Comparison of ENCODE assay signal across 9 mouse cellular contexts in the genomic region with DNA sequence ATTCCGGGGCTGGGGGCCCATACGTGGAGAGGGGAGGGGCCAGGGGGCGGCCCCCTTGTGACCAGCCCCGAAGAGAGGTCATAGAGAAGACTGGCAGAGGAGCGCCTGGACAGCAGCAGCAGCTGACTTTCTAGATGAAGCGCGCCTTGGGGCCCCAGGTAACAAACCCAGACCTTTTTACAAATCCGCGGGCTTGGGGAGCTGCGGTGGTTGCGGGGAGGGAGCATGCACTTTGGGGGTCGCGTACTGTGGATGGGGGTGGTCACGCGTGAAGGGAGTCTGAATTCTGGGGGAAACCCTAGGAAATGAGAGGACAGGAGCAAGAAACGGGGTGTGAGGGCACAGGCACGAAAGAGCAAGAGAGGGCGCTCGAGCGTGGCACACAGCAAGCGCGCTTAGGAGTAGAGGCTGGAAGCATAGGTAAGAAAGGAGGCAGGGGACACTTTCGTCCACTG. TPM values are rescaled to one million over a fixed set of nuclear protein-coding genes. Genes with fewer than 3 reads are reported as not detected.
DNase-seq lines count a peak whose midpoint lies in the region; ATAC-seq and TF ChIP-seq lines count a peak whose summit lies in the region.
"Had no signal": no experiment of that assay in that cellular context is flagged by ENCODE, and none has a peak within 500 bp of the region (broad histone marks: within the 10 kb centered on the region; RNA-seq: fewer than 3 reads in every experiment).

A gene (plus strand): TSS at position 83 of the 455 bp plus-strand sequence.

- peak; percentile 83 for ATAC-seq in limb, embryonic 13.5 days (ENCODE audit: low FRiP score, low read depth)
- peak; percentile 77 for ATAC-seq in midbrain, embryonic 14.5 days (ENCODE audit: low FRiP score, low TSS enrichment)
- ATAC-seq in stomach, embryonic 14.5 days (ENCODE audit: insufficient number of reproducible peaks, insufficient read depth, low FRiP score, low read depth) = peak; percentile 70; the same call in 1 of the 2 replicates

- H3K9me3 ChIP-seq in limb, embryonic 13.5 days = no peaks in the 10 kb centered on the region
- no peaks in the 10 kb centered on the region for H3K9me3 ChIP-seq in midbrain, embryonic 14.5 days (ENCODE audit: control insufficient read depth, low read length)
- no peaks in the 10 kb centered on the region for H3K9me3 ChIP-seq in stomach, embryonic 14.5 days (ENCODE audit: control insufficient read depth, low read depth, low read length)

- TF ChIP-seq EP300 in heart, adult 2 months (IDR thresholded peaks at IDR 0.05; ENCODE audit: insufficient read depth, low read depth, low read length) = no peak

- peak; percentile 42 for TF ChIP-seq CTCF in heart, adult 2 months (IDR thresholded peaks at IDR 0.05)
- peak; percentile 36; the same call in 1 of the 2 replicates for TF ChIP-seq CTCF in kidney, adult 2 months (conservative IDR thresholded peaks at IDR 0.05; ENCODE audit: insufficient read depth, insufficient read length, low read depth, low read length)

- peak within 1 kb of the TSS; percentile 68 for H3K9ac ChIP-seq in heart, adult 2 months (ENCODE audit: low read depth, low read length)
- H3K9ac ChIP-seq in limb, embryonic 13.5 days = peak within 1 kb of the TSS; percentile 67
- H3K9ac ChIP-seq in midbrain, embryonic 14.5 days (replicated peaks; ENCODE audit: low read length) = peak within 1 kb of the TSS; percentile 66
- peak within 1 kb of the TSS; percentile 38; the same call in 1 of the 2 replicates for H3K9ac ChIP-seq in stomach, embryonic 14.5 days (replicated peaks; ENCODE audit: low read depth, low read length)

- H3K27me3 ChIP-seq in heart, adult 2 months (ENCODE audit: control insufficient read depth, insufficient read depth, low read length) = no peaks in the 10 kb centered on the region
- no peaks in the 10 kb centered on the region for H3K27me3 ChIP-seq in kidney, adult 2 months (replicated peaks; ENCODE audit: control insufficient read depth, insufficient read depth, low read length)
- peaks cover 22% of the 10 kb centered on the region; the same call in 1 of the 2 replicates for H3K27me3 ChIP-seq in limb, embryonic 13.5 days
- no peaks in the 10 kb centered on the region for H3K27me3 ChIP-seq in midbrain, embryonic 14.5 days (ENCODE audit: control insufficient read depth, insufficient read depth, low read length)
- H3K27me3 ChIP-seq in stomach, embryonic 14.5 days (ENCODE audit: control insufficient read depth, insufficient read depth, low read length) = no peaks in the 10 kb centered on the region

- peak within 1 kb of the TSS; percentile 57 for H3K4me3 ChIP-seq in heart, adult 2 months
- H3K4me3 ChIP-seq in kidney, adult 2 months (ENCODE audit: insufficient read depth, low read depth, low read length) = peak within 1 kb of the TSS; percentile 89
- peak within 1 kb of the TSS; percentile 54 for H3K4me3 ChIP-seq in limb, embryonic 13.5 days
- H3K4me3 ChIP-seq in midbrain, embryonic 14.5 days (replicated peaks; ENCODE audit: low read depth, low read length) = peak within 1 kb of the TSS; percentile 53
- peak within 1 kb of the TSS; percentile 48 for H3K4me3 ChIP-seq in stomach, embryonic 14.5 days (ENCODE audit: low read depth, low read length)

- peak within 1 kb of the TSS; percentile 64 for H3K4me2 ChIP-seq in limb, embryonic 13.5 days (replicated peaks)
- peak within 1 kb of the TSS; percentile 57 for H3K4me2 ChIP-seq in midbrain, embryonic 14.5 days (ENCODE audit: low read length)
- peak within 1 kb of the TSS; percentile 50 for H3K4me2 ChIP-seq in stomach, embryonic 14.5 days (replicated peaks; ENCODE audit: low read depth, low read length)

- no peaks in the 10 kb centered on the region for H3K4me1 ChIP-seq in heart, adult 2 months (ENCODE audit: control insufficient read depth, insufficient read depth, low read length)
- H3K4me1 ChIP-seq in kidney, adult 2 months (ENCODE audit: control insufficient read depth, insufficient read depth, low read length) = no peaks in the 10 kb centered on the region
- no peaks in the 10 kb centered on the region for H3K4me1 ChIP-seq in limb, embryonic 13.5 days
- H3K4me1 ChIP-seq in midbrain, embryonic 14.5 days (ENCODE audit: control insufficient read depth, insufficient read depth, low read length) = no peaks in the 10 kb centered on the region
- H3K4me1 ChIP-seq in stomach, embryonic 14.5 days (ENCODE audit: control insufficient read depth, insufficient read depth, low read length) = no peaks in the 10 kb centered on the region

- peak; percentile 6 for DNase-seq in spleen, adult 12 weeks (ENCODE audit: low spot score)
- DNase-seq in spleen, postnatal 14 days (ENCODE audit: low spot score in 2 of 2) = no peak
- peak; percentile 16 for DNase-seq in embryo, embryonic 11.5 days (ENCODE audit: low read depth, low spot score)
- peak; percentile 15 to 32 for DNase-seq in heart, adult 2 months
- DNase-seq in kidney, adult 2 months = peak; percentile 38
- peak; percentile 77 for DNase-seq in midbrain, embryonic 14.5 days

- no peak for TF ChIP-seq POLR2A in heart, adult 2 months (IDR thresholded peaks at IDR 0.05; ENCODE audit: insufficient read depth, low read depth, low read length)
- no peak for TF ChIP-seq POLR2A in kidney, adult 2 months (IDR thresholded peaks at IDR 0.05; ENCODE audit: low read depth, low read length)

- H3K27ac ChIP-seq in heart, adult 2 months = no peak within 1 kb of the TSS
- H3K27ac ChIP-seq in kidney, adult 2 months (ENCODE audit: insufficient read depth, low read depth, low read length) = no peak within 1 kb of the TSS
- peak within 1 kb of the TSS; percentile 70 for H3K27ac ChIP-seq in limb, embryonic 13.5 days
- H3K27ac ChIP-seq in midbrain, embryonic 14.5 days (replicated peaks; ENCODE audit: low read depth, low read length) = peak within 1 kb of the TSS; percentile 87
- no peak within 1 kb of the TSS; the same call in 1 of the 2 replicates for H3K27ac ChIP-seq in stomach, embryonic 14.5 days (ENCODE audit: low read length)

- H3K79me2 ChIP-seq in heart, adult 2 months (replicated peaks; ENCODE audit: control insufficient read depth, insufficient read depth, low read length) = no peaks in the 10 kb centered on the region

- no peaks in the 10 kb centered on the region for H3K36me3 ChIP-seq in heart, adult 2 months (ENCODE audit: control insufficient read depth, insufficient read depth, low read length)
- no peaks in the 10 kb centered on the region for H3K36me3 ChIP-seq in kidney, adult 2 months (ENCODE audit: control insufficient read depth, insufficient read depth, low read length)
- H3K36me3 ChIP-seq in limb, embryonic 13.5 days = no peaks in the 10 kb centered on the region
- no peaks in the 10 kb centered on the region for H3K36me3 ChIP-seq in midbrain, embryonic 14.5 days (ENCODE audit: control insufficient read depth, insufficient read depth, low read length)
- H3K36me3 ChIP-seq in stomach, embryonic 14.5 days (ENCODE audit: control insufficient read depth, insufficient read depth, low read length) = no peaks in the 10 kb centered on the region

- WGBS in heart, adult 2 months = 16% methylated on average over 23 of the region's 23 CpGs
- 2% methylated on average over 23 of the region's 23 CpGs for WGBS in kidney, adult 2 months
- 15% methylated on average over 23 of the region's 23 CpGs for WGBS in limb, embryonic 13.5 days
- 23% methylated on average over 23 of the region's 23 CpGs for WGBS in midbrain, embryonic 14.5 days
- 16% methylated on average over 23 of the region's 23 CpGs for WGBS in stomach, embryonic 14.5 days

- intact Hi-C loops in heart, adult 2 months (cut with DNase I) = no loop called here

RNA-seq across cellular contexts. Expression of the gene that starts here (rescaled TPM):
- not detected for total RNA-seq in heart, adult 2 months (2021)
- 0.15 TPM in 1 of 2 replicates, not detected in the other for polyA plus RNA-seq in heart, adult 2 months (2012; rRNA removed)
- polyA plus RNA-seq in kidney, adult 2 months (2012; rRNA removed) = not detected in 2 replicates
- 1.9 and 2.2 TPM in 2 replicates for polyA plus RNA-seq in limb, embryonic 13.5 days (2015; fragmentation: Nextera tagmentation; extraction: Ambion mirVana)
- 3.7 and 4.3 TPM in 2 replicates for polyA plus RNA-seq in midbrain, embryonic 14.5 days (2014; fragmentation: Nextera tagmentation; extraction: Ambion mirVana)
- polyA plus RNA-seq in stomach, embryonic 14.5 days (2014; fragmentation: Nextera tagmentation; extraction: Ambion mirVana) = 1.3 and 1.5 TPM in 2 replicates
- total RNA-seq: MEL had no signal

Comparison
In these comparisons a context has a peak if more than half of its experiments do, and no peak if none do; other contexts are left out.
1. DNase-seq: peak in spleen, adult 12 weeks (single experiment), embryo, embryonic 11.5 days (single experiment) and midbrain, embryonic 14.5 days (single experiment); none in spleen, postnatal 14 days (0 of 2).
2. Peak in DNase-seq, H3K4me3 ChIP-seq and H3K9ac ChIP-seq in heart, adult 2 months; RNA of the gene not detected or under 1 TPM.
3. Peak in DNase-seq and H3K4me3 ChIP-seq in kidney, adult 2 months; RNA of the gene not detected or under 1 TPM.
4. H3K27ac ChIP-seq: peak in limb, embryonic 13.5 days (single experiment) and midbrain, embryonic 14.5 days (single experiment); none in heart, adult 2 months (single experiment), kidney, adult 2 months (single experiment) and stomach, embryonic 14.5 days (single experiment).
5. Peak in every context shown above with its lines, with median percentiles within 50 percentile points of each other: H3K4me3 ChIP-seq, H3K9ac ChIP-seq, ATAC-seq and H3K4me2 ChIP-seq.